Mouse (Mus musculus) adipocyte (in vitro differentiated cells): ENCODE data around the gene Il1r2.
A peak's percentile ranks its signal among the peaks of the same experiment; 100 is the strongest.

ENCODE experiments used
- DNase-seq: peaks from one replicate; pipeline ENCODE4 v3.0.0-alpha.2; 2016; ENCODE audit warnings: low spot score

Gene Il1r2

GRCm38 (mm10) chr1:40132721-40133120 lies 58.8 kb downstream of the Il1r2 start:
- DNase-seq: no peak

DNA sequence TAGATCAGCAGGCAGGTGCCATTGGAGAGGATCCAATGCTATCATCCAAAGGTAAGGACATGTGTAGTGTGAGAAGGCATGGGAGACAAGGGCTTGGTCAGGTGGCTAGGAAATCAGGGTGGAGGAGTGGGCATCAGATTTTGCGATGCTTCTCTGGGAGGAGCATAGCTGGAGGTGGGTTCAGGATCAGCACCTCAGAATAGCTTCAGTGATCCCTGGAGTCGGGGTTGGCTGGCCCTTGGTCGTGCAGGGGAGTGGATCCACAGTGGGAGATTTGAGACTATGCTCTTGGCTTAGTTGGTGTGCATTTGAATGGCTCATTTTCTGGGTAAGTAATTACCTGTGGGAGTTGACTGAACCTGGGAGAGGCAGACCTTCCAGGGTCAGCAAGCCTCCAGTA lies 59.7 kb downstream of the Il1r2 start:
- DNase-seq: no peak

DNA sequence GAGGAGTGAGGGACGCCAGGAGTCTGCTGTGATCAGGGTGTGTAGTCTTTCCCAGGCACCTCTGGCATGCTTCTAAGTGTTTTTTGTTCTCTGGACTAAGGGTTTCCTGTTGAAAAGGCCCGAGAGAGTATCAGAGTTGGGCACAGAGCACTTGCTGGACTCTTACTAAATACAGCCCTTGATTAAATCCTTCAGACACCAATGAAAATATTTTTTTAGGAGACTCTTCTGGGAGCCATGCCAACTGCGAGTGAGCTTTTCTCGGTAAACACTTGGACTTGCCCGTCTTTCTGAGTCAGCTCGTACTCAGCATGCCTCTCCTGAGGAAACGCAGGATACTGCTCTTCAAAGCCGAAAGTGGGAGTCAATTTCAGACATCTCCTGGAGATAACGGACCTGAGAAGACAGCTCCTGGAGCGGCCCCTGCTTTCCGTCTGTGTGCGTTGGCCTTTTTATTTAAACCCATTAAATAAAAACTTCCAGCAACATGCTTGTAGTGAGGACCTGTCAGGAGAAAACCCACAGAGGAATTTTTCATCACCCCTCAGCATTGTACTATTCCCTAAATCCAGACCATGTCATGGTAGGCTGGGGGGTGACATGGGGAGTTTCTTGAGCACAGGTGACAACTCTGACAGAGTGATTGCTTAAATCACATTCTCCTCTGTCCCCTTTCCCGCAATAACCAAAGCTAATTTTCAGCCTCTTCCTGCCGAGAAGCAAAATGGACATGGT lies 66.1 kb downstream of the Il1r2 start:
- peak; percentile 95 for DNase-seq

DNA sequence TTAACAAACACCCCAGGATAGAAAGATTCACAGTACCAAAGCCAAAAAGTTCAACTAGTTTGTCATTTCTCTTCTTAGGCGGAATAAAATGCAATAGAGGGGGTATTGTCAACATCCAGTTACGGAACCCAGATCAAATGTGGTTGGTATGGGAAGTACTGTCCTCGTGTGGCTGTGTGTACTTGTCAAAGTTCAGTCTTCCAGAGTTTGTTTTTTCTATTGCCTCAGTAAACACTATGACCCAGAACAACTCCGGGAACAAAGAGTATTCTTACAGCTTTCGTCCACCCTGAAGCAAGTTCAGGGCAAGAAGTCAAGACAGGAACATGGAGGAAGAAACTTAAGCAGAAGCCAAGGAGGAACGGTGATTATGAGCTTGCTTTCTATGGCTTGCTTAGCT lies 82.2 kb downstream of the Il1r2 start:
- DNase-seq: peak; percentile 89

DNA sequence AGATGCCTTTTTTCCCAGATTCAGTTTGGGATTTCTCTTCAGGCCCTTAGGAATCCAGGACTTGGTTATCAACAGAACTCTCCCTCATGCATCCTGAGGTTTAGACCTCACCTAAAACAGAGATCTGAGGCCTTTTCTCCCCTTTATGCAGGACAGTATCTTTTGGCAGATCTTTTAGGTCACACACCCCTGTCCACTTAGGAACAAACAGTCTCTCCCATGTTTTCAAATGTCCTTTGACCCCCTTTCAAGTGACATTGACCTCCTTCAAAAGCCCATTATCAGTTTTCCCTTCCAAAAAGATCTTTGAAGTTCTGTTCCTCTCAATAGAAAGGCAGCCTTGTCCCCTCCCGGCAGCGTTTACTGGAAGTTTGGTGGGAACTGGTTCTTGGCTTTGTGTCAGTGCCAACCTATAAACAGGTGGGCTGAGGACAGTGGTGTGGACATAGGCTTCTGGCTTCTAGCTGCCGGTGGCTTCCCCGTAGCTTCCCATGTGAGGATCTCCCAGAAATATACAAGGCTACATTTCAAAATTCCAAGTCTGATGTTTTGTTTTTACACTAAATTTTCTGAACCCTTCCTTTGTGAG lies 89.5 kb downstream of the Il1r2 start:
- no peak for DNase-seq

DNA sequence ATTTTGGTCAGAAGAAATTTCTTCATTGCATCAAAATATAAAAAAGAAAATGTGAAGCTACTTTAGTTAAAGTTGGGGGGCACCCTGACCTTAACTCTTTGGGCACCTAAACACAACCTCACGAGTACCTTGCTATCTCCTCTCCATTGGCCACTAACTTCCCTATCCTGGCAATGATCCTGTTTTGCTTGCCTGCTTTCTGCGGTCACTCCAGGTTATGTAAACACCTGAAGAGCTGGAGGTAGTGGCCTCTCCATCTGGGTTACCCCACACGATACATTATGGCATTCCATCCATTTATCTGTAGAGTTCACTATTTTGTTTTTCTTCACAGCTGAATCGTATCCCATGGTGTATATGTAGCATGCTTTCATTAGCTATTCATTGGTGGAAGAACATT lies 90.5 kb downstream of the Il1r2 start:
- no peak for DNase-seq

DNA sequence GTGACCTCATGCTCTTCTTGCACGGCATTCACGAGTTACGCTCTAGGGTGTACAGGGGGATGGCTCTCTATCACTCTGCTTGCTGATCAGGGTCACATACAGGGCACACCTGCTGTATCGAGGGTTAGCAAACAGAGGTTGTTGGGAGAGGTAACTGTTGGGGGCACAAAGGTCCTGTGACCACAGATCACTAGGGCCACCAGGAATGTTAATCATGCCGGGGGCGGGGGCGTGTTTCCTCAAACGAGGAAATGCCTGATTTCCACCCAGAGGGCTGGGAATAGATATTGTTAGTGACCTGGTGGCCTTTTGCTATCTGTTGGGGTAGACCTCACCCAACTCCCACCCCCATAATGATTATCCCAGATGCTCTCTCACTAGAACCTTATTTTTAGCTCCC lies 93.7 kb downstream of the Il1r2 start:
- DNase-seq: no peak

GRCm38 (mm10) chr1:40171878-40172277 lies 98.0 kb downstream of the Il1r2 start:
- DNase-seq: peak; percentile 61

DNA sequence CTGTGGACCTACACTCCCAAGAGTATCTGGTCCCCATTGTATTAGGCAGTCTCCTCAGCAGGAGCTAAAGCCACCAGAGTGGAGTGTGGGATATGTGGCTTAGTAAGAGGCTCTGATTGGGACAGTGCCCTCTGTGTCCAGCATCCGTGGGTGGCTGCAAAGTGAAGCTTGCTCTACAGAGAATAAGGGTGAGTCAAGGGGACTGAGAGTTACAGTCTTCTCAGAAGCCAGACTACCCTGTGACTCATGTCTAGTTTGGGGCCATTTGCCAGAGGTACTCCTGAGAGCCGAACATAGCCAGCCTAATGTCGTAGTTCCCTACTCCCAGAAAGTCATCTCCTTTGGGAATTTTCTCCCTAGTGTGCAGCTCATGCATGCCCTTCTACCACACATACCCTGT lies 100.3 kb downstream of the Il1r2 start:
- DNase-seq: peak; percentile 76
